ENCODE assay signal across 12 mouse cellular contexts in the genomic region with DNA sequence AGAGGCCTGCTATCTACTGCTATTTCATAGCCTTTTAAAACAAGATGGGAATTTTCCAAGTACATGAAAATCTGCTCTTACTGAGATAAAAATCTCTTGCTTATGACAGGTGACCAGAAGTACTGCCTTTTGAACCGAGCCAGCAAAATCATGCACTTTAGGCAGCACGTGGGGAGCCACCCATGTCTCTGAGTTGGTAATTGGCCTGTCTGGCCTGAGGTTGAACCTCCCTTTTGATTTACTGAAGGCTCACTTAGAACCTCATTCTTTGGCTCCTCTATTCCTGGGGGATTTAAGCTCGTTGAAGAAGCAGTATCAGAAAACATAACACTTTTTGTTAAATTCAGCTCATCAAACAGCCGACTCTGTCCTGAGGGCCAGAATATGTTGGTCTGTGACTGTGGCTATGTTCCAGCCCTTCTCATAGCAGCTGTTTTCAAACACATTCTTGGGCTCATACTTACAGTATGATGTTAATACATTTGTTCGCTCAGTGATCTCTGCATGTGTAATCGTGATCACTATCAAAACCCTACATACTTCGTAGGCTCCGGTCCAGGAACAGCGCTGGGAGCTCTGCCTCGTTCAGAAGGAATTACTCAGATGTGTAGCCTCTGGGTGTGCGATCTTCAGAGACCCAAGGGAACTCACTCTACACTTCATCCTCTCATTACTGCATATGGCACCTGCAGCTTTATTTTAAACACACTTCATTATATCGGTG.
DNase-seq lines count a peak whose midpoint lies in the region; ATAC-seq and TF ChIP-seq lines count a peak whose summit lies in the region.
"Had no signal": no experiment of that assay in that cellular context is flagged by ENCODE, and none has a peak within 500 bp of the region (broad histone marks: within the 10 kb centered on the region; RNA-seq: fewer than 3 reads in every experiment).

No protein-coding gene starts in this region.

- H3K9me3 ChIP-seq in midbrain, embryonic 11.5 days (ENCODE audit: control insufficient read depth, low read length), result no peaks in the 10 kb centered on the region
- no peaks in the 10 kb centered on the region for H3K9me3 ChIP-seq in midbrain, embryonic 10.5 days (replicated peaks)
- H3K9me3 ChIP-seq: heart, embryonic 13.5 days; hindbrain, embryonic 13.5 days had no signal

- ATAC-seq in midbrain, embryonic 11.5 days (ENCODE audit: low FRiP score), result no peak

- no peaks in the 10 kb centered on the region for H3K4me1 ChIP-seq in kidney, adult 2 months (ENCODE audit: control insufficient read depth, insufficient read depth, low read length)
- H3K4me1 ChIP-seq in midbrain, embryonic 11.5 days (ENCODE audit: control insufficient read depth, insufficient read depth, low read length), result no peaks in the 10 kb centered on the region
- H3K4me1 ChIP-seq in midbrain, embryonic 10.5 days, result no peaks in the 10 kb centered on the region
- H3K4me1 ChIP-seq: hindbrain, embryonic 13.5 days had no signal

- H3K4me3 ChIP-seq in kidney, adult 2 months (ENCODE audit: insufficient read depth, low read depth, low read length), result no peak overlapping the region
- H3K4me3 ChIP-seq in midbrain, embryonic 11.5 days (ENCODE audit: low read depth, low read length), result no peak overlapping the region
- no peak overlapping the region for H3K4me3 ChIP-seq in midbrain, embryonic 10.5 days
- H3K4me3 ChIP-seq: heart, embryonic 13.5 days; hindbrain, embryonic 13.5 days had no signal

- intact Hi-C loops in left cerebral cortex, postnatal 10 days (cut with DNase I), result no loop called here

- peak overlapping the region; percentile 3; the same call in 1 of the 2 replicates for H3K27ac ChIP-seq in kidney, adult 2 months (ENCODE audit: insufficient read depth, low read depth, low read length)
- no peak overlapping the region for H3K27ac ChIP-seq in midbrain, embryonic 11.5 days (ENCODE audit: low read depth, low read length)
- no peak overlapping the region for H3K27ac ChIP-seq in midbrain, embryonic 10.5 days (replicated peaks)
- H3K27ac ChIP-seq: heart, embryonic 13.5 days; hindbrain, embryonic 13.5 days; liver, embryonic 14.5 days had no signal

- H3K27me3 ChIP-seq in kidney, adult 2 months (replicated peaks; ENCODE audit: control insufficient read depth, insufficient read depth, low read length), result no peaks in the 10 kb centered on the region; the same call in 1 of the 2 replicates
- no peaks in the 10 kb centered on the region for H3K27me3 ChIP-seq in midbrain, embryonic 11.5 days (ENCODE audit: control insufficient read depth, insufficient read depth, low read length)
- no peaks in the 10 kb centered on the region for H3K27me3 ChIP-seq in midbrain, embryonic 10.5 days (ENCODE audit: low read depth, poor library complexity, severe bottlenecking)
- H3K27me3 ChIP-seq: heart, embryonic 13.5 days; hindbrain, embryonic 13.5 days had no signal

- no peak for TF ChIP-seq POLR2A in kidney, adult 2 months (IDR thresholded peaks at IDR 0.05; ENCODE audit: low read depth, low read length)

- no peak for TF ChIP-seq CTCF in kidney, adult 2 months (conservative IDR thresholded peaks at IDR 0.05; ENCODE audit: insufficient read depth, insufficient read length, low read depth, low read length)

- no peak overlapping the region for H3K4me2 ChIP-seq in midbrain, embryonic 11.5 days
- H3K4me2 ChIP-seq: heart, embryonic 13.5 days; hindbrain, embryonic 13.5 days had no signal

- no peaks in the 10 kb centered on the region for H3K36me3 ChIP-seq in kidney, adult 2 months (ENCODE audit: control insufficient read depth, insufficient read depth, low read length)
- no peaks in the 10 kb centered on the region for H3K36me3 ChIP-seq in midbrain, embryonic 11.5 days (ENCODE audit: control insufficient read depth, insufficient read depth, low read length)
- H3K36me3 ChIP-seq in midbrain, embryonic 10.5 days, result no peaks in the 10 kb centered on the region
- H3K36me3 ChIP-seq: heart, embryonic 13.5 days; hindbrain, embryonic 13.5 days had no signal

- 71% methylated on average over 12 of the region's 12 CpGs for WGBS in kidney, adult 2 months
- 88% methylated on average over 12 of the region's 12 CpGs for WGBS in midbrain, embryonic 11.5 days
- WGBS in midbrain, embryonic 10.5 days, result 93% methylated on average over 12 of the region's 12 CpGs

- DNase-seq in kidney, adult 2 months, result no peak
- DNase-seq in kidney, adult 11 months, result no peak
- DNase-seq in midbrain, embryonic 11.5 days (ENCODE audit: low spot score, missing footprints), result peak; percentile 65
- DNase-seq in midbrain, embryonic 10.5 days (ENCODE audit: low spot score), result no peak
- DNase-seq in gastrocnemius, postnatal 10 days, result peak; percentile 19
- DNase-seq in skeletal muscle tissue, adult 2 months (ENCODE audit: low read depth, low spot score), result peak; percentile 62
- no peak for DNase-seq in left cerebral cortex, postnatal 10 days (ENCODE audit: extremely low spot score in 1 of 2, low spot score in 2 of 2)
- DNase-seq in cerebellum, adult 18-20 months, result no peak
- DNase-seq: cerebellum, adult 8-10 months had no signal

- H3K9ac ChIP-seq in midbrain, embryonic 11.5 days (ENCODE audit: low read length), result no peak overlapping the region
- H3K9ac ChIP-seq: heart, embryonic 13.5 days; hindbrain, embryonic 13.5 days; liver, embryonic 14.5 days had no signal

Comparison
In these comparisons a context has a peak if more than half of its experiments do, and no peak if none do; other contexts are left out.
1. DNase-seq: peak in midbrain, embryonic 11.5 days (single experiment), gastrocnemius, postnatal 10 days (single experiment) and skeletal muscle tissue, adult 2 months (single experiment); none in kidney, adult 2 months (single experiment), kidney, adult 11 months (single experiment), midbrain, embryonic 10.5 days (single experiment), left cerebral cortex, postnatal 10 days (0 of 2) and cerebellum, adult 18-20 months (0 of 2).